Mouse (Mus musculus): ENCODE results near the gene Ddx46. TPM values are rescaled to one million over a fixed set of nuclear protein-coding genes. Genes with fewer than 3 reads are reported as not detected.
"Not testable (repeated sequence)": the region's sequence is repeated elsewhere in the genome, so short reads cannot be mapped to it uniquely, and the experiment has no call there.

Gene Ddx46
- polyA plus RNA-seq, 1 experiment = 79.2 TPM

DNA sequence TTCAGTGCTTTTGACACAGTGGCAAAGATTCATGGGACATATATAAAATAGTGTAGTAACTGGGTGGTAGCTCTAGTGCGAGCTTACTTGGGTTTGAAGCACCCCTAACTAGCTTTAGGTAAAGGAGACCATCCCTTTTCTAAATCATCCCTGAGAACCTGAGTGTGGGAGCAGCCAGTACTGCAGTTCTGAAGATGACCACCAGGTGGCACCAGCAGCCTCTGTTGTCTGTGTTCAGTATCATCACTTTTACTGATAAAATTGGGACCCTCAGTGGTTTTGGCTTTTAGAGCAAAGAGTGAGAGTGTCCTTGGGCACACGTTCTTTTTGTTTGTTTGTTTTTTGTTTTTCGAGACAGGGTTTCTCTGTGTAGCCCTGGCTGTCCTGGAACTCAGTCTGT lies 33.2 kb upstream of the Ddx46 start:
- TF ChIP-seq POLR2A (IDR thresholded peaks at IDR 0.05; ENCODE audit: insufficient read depth, low read depth, low read length) (no peak), CTCF (IDR thresholded peaks at IDR 0.05; ENCODE audit: insufficient read depth, low read depth, low read length) (no peak)
- H3K27ac ChIP-seq (ENCODE audit: insufficient read depth, low read depth, low read length) = no peak overlapping the region
- no peaks in the 10 kb centered on the region; the same call in none of the 2 replicates for H3K4me1 ChIP-seq (ENCODE audit: control insufficient read depth, insufficient read depth, low read length)
- WGBS = 7% methylated on average over 3 of the region's 3 CpGs
- H3K4me3 ChIP-seq (ENCODE audit: insufficient read depth, low read depth, low read length) = no peak overlapping the region

DNA sequence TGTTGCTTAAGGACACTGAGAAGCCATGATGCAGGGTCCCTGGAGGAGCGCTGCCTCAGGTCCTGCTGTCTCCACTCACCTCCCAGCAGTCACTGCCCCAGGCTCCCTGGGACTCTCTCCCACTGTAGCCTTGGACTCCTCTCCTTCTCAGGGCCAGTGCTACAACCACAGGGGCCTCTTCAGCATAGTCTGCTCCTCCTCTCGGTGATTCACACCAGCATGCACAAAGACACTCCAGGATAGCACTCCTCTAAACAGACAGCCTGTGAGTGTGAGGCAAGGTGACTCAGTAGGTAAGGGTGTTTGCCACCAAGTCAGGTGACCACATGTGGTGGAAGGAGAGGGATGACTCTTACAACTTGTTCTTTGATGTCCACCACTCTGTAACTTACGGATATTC lies 30.2 kb upstream of the Ddx46 start:
- H3K4me3 ChIP-seq (ENCODE audit: insufficient read depth, low read depth, low read length) = no peak overlapping the region
- peaks cover 5% of the 10 kb centered on the region for H3K4me1 ChIP-seq (ENCODE audit: control insufficient read depth, insufficient read depth, low read length)
- WGBS = 92% methylated on average over 3 of the region's 3 CpGs
- TF ChIP-seq POLR2A (IDR thresholded peaks at IDR 0.05; ENCODE audit: insufficient read depth, low read depth, low read length) (no peak), CTCF (IDR thresholded peaks at IDR 0.05; ENCODE audit: insufficient read depth, low read depth, low read length) (no peak)
- H3K27ac ChIP-seq (ENCODE audit: insufficient read depth, low read depth, low read length) = no peak overlapping the region

DNA sequence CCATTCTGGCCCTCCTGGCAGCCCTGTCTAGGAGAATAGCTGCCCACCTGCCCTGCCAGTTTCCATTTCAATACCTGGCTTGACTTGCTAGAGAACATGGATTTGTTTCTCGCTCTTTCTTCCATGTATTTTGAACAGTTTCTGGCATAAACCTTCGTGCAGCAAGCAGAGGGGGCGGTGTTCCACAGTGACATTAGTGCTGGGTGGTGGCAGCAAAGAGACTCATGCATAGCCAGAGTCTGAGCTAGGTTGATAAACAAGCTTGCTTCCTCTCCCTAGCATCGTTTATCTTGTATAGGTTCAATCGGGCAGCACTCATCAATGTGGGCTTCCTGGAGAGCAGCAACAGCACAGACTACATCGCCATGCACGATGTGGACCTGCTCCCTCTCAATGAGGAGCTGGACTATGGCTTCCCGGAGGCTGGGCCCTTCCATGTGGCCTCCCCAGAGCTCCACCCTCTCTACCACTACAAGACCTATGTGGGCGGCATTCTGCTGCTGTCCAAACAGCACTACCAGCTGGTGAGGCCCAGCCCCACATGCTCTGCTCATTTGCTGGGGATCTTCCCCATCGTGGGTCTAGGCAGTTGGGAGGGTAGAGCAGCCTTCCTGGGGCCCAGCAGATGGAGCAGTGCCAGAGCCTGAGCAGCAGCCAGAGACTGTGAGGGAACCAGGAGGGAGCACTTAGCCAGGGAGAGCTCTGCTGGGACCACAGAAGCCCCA lies 27.8 kb upstream of the Ddx46 start:
- H3K4me3 ChIP-seq (ENCODE audit: insufficient read depth, low read depth, low read length) = no peak overlapping the region
- no peak overlapping the region for H3K27ac ChIP-seq (ENCODE audit: insufficient read depth, low read depth, low read length)
- TF ChIP-seq POLR2A (IDR thresholded peaks at IDR 0.05; ENCODE audit: insufficient read depth, low read depth, low read length) (no peak), CTCF (IDR thresholded peaks at IDR 0.05; ENCODE audit: insufficient read depth, low read depth, low read length) (no peak)
- WGBS = 71% methylated on average over 10 of the region's 10 CpGs
- peaks cover 5% of the 10 kb centered on the region for H3K4me1 ChIP-seq (ENCODE audit: control insufficient read depth, insufficient read depth, low read length)

DNA sequence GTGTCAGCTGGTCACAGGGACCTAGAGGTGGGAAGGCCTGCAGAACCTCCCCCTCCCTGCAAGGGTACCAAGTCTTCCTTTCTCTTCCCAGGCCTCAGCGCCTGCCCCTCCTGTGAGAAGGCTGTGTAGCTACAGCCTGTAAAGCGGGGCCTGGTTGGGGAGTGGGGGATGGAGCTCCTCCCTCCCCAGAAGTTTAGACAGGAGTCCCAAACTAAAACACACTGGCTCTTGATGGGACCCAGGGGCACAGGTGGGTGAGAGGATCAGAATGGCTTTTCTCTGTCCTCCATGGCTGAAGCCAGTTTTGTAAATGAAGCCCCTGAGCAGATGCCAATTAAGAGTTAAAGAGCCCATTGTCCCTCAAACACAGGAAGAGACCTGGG lies 27.2 kb upstream of the Ddx46 start:
- no peak for TF ChIP-seq POLR2A (IDR thresholded peaks at IDR 0.05; ENCODE audit: insufficient read depth, low read depth, low read length)
- TF ChIP-seq CTCF (IDR thresholded peaks at IDR 0.05; ENCODE audit: insufficient read depth, low read depth, low read length) = no peak
- Histone ChIP-seq H3K4me3 (ENCODE audit: insufficient read depth, low read depth, low read length) (no peak overlapping the region), H3K27ac (ENCODE audit: insufficient read depth, low read depth, low read length) (no peak overlapping the region)

DNA sequence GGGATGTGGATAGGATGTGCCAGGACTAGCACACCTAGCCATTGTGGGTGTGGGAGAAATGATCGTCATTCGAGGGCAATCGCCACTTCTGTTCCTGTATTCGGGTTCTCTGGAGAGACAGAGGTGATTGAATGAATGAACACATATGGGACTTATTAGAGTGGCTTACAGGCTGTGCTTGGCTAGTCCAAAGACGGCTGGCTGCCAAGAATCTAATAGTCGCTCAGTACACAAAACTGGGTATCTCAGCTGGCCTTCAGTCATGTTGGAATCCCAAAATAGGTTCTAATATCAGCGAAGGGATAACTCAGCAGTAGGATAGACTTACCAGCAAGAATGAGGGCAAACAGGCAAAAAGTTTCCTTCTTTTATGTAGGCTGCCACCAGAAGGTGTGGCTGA lies 22.8 kb upstream of the Ddx46 start:
- H3K27ac ChIP-seq (ENCODE audit: insufficient read depth, low read depth, low read length) = no peak overlapping the region
- WGBS = 85% methylated on average over 7 of the region's 7 CpGs
- TF ChIP-seq POLR2A (IDR thresholded peaks at IDR 0.05; ENCODE audit: insufficient read depth, low read depth, low read length) = no peak
- TF ChIP-seq CTCF (IDR thresholded peaks at IDR 0.05; ENCODE audit: insufficient read depth, low read depth, low read length) = no peak
- no peak overlapping the region for H3K4me3 ChIP-seq (ENCODE audit: insufficient read depth, low read depth, low read length)
- peaks cover 4% of the 10 kb centered on the region; the same call in 1 of the 2 replicates for H3K4me1 ChIP-seq (ENCODE audit: control insufficient read depth, insufficient read depth, low read length)

More for the DNA sequence above, 27.2 kb upstream of the Ddx46 start:
- peaks cover 5% of the 10 kb centered on the region for H3K4me1 ChIP-seq (ENCODE audit: control insufficient read depth, insufficient read depth, low read length)
- 92% methylated on average over 2 of the region's 2 CpGs for WGBS

DNA sequence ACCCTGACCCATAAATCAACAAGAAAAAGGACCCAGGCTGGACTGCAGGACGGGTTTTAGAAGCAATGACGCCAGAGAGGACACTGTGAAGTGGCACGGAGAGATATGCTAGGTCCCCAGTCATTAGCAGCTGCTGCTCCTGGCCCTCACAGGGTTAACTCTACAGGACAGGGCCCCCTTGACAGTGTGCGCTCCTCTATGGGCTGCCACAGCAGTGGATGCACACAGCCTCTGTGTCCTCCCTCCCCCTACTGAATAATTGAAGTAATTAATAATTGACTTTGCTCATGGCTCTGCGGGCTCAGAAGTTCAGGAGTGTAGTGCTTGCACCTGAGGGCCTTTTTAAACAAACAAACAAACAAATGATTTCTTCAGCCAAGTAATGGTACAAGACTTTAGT lies 21.4 kb upstream of the Ddx46 start:
- no peak overlapping the region for H3K4me3 ChIP-seq (ENCODE audit: insufficient read depth, low read depth, low read length)
- no peak overlapping the region for H3K27ac ChIP-seq (ENCODE audit: insufficient read depth, low read depth, low read length)
- no peaks in the 10 kb centered on the region for H3K4me1 ChIP-seq (ENCODE audit: control insufficient read depth, insufficient read depth, low read length)
- TF ChIP-seq CTCF (IDR thresholded peaks at IDR 0.05; ENCODE audit: insufficient read depth, low read depth, low read length) (no peak), POLR2A (IDR thresholded peaks at IDR 0.05; ENCODE audit: insufficient read depth, low read depth, low read length) (no peak)
- WGBS = 59% methylated on average over 5 of the region's 5 CpGs

DNA sequence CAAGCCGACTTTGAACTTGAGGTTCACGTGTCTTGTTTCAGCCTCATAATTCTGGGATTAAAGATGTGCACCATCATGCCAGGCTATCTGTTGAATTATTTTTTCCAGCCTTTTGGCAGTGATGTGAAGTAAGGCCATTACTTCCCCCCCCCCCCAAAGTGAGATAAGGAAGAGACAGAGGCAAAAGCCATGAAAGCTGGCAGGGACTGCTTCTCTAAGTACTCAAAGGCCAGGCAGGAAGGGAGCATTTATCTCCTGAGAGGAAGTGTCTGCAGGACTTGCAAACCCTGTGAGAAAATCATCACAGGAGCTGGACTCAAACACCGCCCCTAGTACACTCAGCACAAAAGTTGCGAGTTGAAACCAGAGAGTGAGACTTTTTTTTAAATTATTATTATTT lies 15.5 kb upstream of the Ddx46 start:
- Histone ChIP-seq H3K27ac (ENCODE audit: insufficient read depth, low read depth, low read length) (no peak overlapping the region), H3K4me1 (ENCODE audit: control insufficient read depth, insufficient read depth, low read length) (peaks cover 4% of the 10 kb centered on the region; the same call in 1 of the 2 replicates), H3K4me3 (ENCODE audit: insufficient read depth, low read depth, low read length) (no peak overlapping the region)
- 93% methylated on average over 4 of the region's 4 CpGs for WGBS
- TF ChIP-seq POLR2A (IDR thresholded peaks at IDR 0.05; ENCODE audit: insufficient read depth, low read depth, low read length) (no peak), CTCF (IDR thresholded peaks at IDR 0.05; ENCODE audit: insufficient read depth, low read depth, low read length) (no peak)

DNA sequence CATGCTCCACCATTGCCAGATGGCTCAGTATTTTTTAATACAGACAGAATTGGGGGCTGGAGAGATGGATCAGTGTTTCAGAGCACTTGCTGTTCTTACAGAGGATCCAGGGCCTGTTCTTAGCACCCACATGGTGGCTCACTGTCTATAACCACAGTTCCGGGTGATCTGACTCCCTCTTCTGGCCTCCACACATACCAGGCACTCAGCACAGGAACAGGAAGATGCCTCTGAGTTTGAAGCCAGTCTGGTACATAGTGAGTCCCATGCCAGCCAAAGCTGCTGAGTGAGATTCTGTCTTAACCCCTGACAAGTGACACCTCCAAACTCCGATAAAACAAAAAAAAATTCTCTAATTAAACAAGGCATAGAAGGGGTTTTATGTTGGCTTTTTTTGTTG lies 14.6 kb upstream of the Ddx46 start:
- Histone ChIP-seq H3K4me1 (ENCODE audit: control insufficient read depth, insufficient read depth, low read length) (peaks cover 9% of the 10 kb centered on the region), H3K27ac (ENCODE audit: insufficient read depth, low read depth, low read length) (no peak overlapping the region), H3K4me3 (ENCODE audit: insufficient read depth, low read depth, low read length) (no peak overlapping the region)
- no peak for TF ChIP-seq POLR2A (IDR thresholded peaks at IDR 0.05; ENCODE audit: insufficient read depth, low read depth, low read length)
- TF ChIP-seq CTCF (IDR thresholded peaks at IDR 0.05; ENCODE audit: insufficient read depth, low read depth, low read length) = no peak
- WGBS = 76% methylated on average over 2 of the region's 2 CpGs

DNA sequence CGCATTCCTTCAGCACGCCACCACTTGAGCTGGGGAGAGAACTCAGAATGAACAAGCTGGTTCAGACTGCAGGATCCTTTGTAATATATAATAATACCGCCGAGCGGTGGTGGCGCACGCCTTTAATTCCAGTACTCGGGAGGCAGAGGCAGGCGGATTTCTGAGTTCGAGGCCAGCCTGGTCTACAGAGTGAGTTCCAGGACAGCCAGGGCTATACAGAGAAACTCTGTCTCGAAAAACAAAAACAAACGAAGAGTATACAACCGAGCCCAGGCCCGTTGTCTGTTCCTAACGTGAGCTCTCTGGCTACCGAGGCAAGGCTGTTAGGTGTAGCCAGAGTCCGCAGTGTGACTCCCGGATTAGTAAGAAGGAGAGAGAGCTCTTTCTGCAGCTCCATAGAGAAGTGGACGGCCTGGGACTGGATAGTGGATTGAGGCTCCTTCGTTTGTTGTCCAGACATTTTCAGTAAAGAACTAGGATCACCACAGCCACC lies 12.6 kb upstream of the Ddx46 start:
- peaks cover 10% of the 10 kb centered on the region for H3K4me1 ChIP-seq (ENCODE audit: control insufficient read depth, insufficient read depth, low read length)
- 20% methylated on average over 20 of the region's 20 CpGs for WGBS
- not testable (repeated sequence) for H3K27ac ChIP-seq (ENCODE audit: insufficient read depth, low read depth, low read length)
- peak overlapping the region; percentile 82 for H3K4me3 ChIP-seq (ENCODE audit: insufficient read depth, low read depth, low read length)
